Mouse (Mus musculus) kidney, adult 11 months (tissue): Measurements from ENCODE around the gene Lrrtm4.

Source experiments
- DNase-seq: peaks from one replicate; pipeline ENCODE4 v3.0.0; 2022

The Lrrtm4 gene

GRCm38 (mm10) chr6:80018765-80019164, at the start of gene Lrrtm4:
TSS of gene Lrrtm4 (plus strand) at chr6:80018877.
- DNase-seq = no peak

DNA sequence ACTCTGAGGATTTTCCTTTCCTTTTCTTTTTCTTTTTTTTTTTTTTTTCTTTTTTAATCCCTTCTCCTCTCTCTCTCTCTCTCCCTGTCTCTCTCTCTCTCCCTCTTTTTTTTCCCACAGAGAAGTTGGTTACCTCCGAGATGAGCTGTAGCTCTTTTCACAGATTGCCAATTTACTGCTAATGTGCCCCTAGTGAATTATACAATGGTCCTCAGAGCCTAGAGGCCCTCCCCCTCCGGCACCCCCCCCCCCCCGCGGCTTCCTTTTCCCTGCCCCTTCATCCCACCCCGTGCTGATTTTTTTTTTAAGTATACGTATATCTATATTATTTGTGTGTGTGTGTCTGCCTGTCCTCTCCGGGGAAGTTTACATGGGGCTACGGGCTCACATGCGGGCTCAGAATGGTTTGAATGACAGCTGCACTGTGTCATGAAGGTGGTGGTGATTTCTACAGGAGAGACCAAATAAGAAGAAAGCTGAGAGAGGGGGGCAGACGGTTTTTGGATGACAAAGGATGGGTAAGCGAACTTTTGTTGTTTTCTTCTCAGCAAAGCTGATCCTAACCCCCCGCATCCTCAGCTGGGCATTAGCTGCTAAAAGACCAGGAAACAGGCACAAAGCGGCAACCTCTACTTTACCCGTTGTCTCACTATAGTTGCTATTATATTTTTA, 648 bp downstream of the Lrrtm4 start:
- DNase-seq = no peak

DNA sequence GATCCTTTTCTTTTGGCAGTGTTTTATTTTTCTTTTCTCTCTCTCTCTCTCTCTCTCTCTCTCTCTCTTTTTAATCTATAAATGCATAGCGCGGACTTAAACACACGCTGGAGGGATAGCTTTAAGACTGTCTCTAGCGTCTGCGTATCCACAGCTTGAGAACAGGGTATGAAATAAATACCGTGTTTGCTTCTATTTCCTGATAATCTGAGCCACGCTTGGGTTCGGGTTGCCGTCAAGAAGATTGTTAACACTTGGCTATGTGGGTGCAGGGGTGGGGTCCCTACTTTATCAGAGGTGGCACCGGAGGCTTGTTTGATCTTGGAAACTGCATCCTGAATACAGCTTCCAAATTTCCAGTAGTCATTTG, 1.2 kb downstream of the Lrrtm4 start:
- no peak for DNase-seq

GRCm38 (mm10) chr6:80056849-80057248, 38.2 kb downstream of the Lrrtm4 start:
- DNase-seq = no peak

GRCm38 (mm10) chr6:80078001-80078400, 59.3 kb downstream of the Lrrtm4 start:
- DNase-seq = no peak

DNA sequence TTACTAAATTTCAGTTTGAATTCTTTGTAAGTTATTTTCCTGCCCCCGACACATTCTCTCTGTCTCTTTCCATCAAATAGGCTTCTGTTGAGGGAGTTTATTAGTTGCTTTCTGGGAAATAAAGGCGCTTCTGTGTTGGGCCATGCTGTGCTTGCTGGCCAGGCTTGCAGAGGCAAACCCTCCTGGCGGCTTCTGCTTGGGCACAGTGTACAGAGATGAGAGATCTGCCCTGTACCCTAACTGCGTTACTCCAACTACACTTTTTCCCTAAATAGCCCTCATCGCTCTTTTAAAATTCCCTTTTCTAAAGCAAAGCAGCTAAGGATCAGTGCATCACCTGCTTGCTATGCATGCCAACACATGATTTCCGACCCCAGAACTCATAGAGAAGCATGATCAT, 60.6 kb downstream of the Lrrtm4 start:
- no peak for DNase-seq

DNA sequence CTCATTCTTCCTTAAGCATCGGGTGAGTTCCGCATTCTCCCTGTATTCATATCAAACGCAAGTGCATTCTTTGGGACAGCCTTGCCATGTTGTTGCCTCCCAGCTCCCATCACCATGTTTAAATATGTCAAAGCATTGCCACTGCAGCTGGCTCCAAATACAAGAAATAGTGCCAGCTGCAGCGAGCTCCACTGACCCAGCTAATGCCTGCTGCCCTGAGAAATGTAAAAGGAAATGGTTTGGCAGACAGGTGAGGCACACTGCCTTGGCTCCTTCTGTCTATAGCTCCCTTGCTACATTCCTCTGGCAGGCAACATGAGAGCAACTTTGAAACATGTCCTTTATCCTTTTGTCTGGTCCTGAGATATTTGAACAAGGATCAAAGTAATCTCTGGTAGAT, 76.2 kb downstream of the Lrrtm4 start:
- no peak for DNase-seq

- no peak for DNase-seq
Observed at GRCm38 (mm10) chr6:80105343-80105742, 86.7 kb downstream of the Lrrtm4 start.

GRCm38 (mm10) chr6:80105843-80106242, 87.2 kb downstream of the Lrrtm4 start:
- DNase-seq = no peak

DNA sequence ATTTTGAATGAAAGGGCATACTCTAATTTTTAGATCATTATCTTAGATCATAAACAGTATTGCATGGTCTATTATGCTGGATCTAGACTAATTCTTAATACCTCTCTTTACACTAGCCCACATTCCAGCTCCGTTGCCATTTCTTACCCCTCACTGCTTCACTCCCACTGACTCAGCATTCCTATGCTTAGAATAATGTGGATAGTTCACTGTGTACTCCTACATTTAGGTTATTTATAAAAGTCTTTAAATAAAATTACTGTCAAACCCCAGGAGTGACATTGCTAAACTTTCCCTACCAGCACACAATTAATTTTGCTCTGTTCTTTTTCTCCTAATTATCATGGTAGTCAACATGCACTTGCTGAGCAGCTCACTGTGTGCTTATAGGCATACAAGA, 107.7 kb downstream of the Lrrtm4 start:
- DNase-seq = no peak

- DNase-seq = no peak
Observed at GRCm38 (mm10) chr6:80162585-80162984, 143.9 kb downstream of the Lrrtm4 start.

DNA sequence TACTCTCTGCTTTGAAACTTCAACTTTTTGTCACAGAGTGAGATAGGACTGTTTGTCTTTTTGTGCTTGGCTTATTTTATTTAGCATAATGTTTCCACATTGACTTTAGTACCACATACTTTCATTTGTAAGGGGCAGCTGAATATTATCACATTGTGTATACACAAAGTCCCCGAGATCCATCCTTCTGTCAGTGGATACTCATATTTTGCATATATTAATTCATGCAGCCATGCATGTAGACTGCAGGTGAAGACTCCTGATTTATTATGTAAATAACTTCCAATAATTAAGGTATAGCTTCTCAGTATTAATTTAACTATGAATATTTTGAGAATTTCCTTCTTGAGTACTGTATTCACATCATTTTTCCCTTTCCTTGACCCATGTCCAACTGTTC, 163.2 kb downstream of the Lrrtm4 start:
- DNase-seq = no peak

DNA sequence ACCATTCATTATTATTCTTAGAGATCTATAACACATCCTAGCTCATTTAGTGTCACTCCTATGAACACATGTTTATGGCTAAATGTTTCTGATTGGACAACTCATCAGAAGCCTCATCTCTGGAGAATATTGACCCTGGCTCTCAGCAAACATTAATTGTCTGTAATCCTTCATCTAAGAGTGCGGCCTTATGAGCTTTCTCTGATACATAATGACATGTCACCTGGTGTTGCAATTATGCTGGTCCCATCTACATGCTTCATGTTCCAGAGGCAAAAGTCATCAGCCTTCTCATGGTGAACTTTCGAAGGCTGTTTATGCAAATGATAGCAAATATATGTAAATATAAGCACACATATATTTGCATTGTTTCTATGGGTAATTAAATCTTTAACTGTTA, 163.7 kb downstream of the Lrrtm4 start:
- no peak for DNase-seq

DNA sequence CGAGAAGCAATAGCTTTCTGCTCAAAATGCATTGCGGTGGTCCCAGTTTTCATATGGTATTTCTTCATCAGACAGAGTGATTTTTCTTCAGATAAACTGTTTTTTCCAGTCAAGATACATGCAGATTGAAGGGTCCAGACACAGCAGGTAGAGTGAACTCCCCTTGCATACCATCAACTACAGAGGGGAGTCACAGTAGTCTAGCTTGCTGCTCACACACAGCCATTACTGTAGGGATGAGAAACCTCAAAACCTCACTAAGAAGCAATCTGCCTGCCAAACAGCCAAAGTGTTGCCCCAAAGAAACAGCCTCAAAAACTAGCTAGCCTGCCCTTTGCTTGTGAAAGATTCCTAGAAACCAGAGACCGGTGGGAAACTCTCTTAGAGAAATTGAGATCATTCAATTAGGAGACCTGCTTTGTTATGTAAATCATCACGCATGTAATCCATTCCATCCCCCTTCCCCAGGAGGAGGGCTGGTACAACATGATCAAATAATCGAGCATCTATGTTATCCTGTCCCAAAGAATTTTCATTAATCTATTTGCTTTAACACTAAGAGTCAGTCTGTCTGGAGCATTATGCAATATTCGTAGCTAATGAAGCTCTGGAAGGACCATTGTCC, 166.9 kb downstream of the Lrrtm4 start:
- no peak for DNase-seq

DNA sequence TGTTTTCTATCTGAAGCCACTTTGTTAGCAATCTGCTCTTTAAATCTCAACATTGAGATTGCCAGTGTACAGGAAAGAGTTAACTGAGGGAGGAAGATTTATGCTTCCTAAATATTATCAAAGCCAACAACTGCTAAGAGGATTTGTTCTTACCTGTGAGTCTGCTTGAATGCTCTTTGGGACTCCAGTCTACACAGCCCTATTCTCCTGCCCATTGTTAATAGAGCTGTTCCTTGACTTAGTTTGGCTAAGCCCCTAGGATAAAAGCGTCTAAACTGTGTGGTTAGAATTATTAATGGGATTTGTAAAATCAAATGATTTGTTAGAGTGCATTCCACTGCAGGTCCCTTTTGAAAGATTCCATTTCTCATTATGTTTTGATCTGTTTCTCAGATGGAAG, 168.1 kb downstream of the Lrrtm4 start:
- DNase-seq = no peak

DNA sequence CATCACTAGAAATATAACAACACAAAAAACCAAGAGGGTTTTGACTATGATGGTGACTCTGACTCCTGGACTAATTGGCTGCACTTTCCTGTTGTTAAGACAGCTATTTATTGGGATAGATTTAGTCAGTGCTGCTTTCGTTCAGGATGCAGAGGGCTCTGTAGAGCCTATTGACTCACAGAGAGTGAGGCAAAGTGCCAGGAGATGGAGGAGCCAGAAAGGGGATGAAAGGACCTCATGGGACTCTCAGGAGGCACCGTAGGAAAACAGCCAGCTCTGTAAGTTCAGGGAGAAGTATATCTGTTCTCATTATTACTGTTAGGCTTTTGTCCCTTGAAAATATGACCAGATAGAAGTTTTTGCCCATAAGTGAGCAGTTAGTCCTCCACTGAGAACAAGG, 190.8 kb downstream of the Lrrtm4 start:
- DNase-seq = no peak

GRCm38 (mm10) chr6:80210281-80210680, 191.6 kb downstream of the Lrrtm4 start:
- no peak for DNase-seq

DNA sequence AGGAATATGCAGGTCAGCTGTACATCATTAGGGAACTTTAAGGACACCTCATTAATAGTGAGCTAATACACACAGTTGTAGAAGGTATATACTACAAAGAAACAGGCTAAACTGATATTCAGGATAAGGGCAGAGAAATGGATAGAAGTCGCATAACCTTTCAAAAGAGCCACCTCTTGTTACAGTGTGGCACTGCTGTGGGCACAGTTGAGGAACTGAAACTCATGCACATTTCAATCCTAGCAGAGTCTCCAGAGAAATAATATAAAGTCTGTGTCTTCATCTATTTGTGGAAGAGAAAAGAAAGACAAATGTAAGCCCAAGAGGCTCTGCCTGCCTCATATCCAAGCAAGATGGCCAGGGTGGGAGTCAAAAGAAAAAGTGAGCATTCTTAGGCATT, 242.9 kb downstream of the Lrrtm4 start:
- DNase-seq = no peak

GRCm38 (mm10) chr6:80263972-80264371, 245.3 kb downstream of the Lrrtm4 start:
- no peak for DNase-seq

GRCm38 (mm10) chr6:80264584-80264983, 245.9 kb downstream of the Lrrtm4 start:
- DNase-seq = no peak

DNA sequence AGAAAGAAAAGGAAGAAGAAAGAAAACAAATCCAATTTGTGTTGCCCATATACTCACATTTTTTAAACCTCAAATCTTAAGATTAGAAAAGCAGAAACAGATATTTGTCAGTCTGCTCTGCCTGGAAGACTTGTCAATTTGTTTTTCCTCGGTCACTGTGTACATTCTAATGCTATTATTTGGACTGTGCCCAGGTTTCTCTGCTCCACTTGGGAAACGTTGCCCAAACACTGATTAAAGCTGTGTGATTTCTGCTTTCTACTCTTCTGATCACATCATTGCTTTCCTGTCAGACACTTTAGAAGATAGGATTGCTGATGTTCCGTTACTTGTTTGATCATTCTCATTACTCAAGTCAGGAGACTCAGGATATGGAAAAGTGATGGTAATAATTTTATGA, 247.1 kb downstream of the Lrrtm4 start:
- DNase-seq = no peak

DNA sequence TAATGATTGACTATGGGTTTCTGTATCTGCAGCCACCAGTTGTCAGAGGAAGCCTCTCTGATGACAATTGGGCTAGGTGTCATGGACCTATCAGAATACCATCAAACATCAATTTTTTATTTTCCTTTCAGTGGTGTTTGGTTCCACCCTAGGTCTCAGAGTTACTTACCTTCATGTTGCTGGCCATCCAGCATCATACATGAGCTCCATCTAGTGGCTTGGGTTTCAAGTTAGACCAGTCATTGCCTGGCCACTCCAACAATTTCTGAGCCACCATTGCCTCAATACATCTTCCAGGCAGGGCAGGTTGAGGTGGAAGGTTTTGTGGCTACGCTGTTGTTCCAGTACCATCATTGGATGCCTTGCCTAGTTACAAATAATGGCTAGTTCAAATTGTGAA, 268.3 kb downstream of the Lrrtm4 start:
- no peak for DNase-seq

GRCm38 (mm10) chr6:80301871-80302270, 283.2 kb downstream of the Lrrtm4 start:
- DNase-seq = no peak

- DNase-seq = no peak
Observed at GRCm38 (mm10) chr6:80303568-80303967, 284.9 kb downstream of the Lrrtm4 start.

GRCm38 (mm10) chr6:80328391-80328790, 309.7 kb downstream of the Lrrtm4 start:
- DNase-seq = no peak
